Mouse (Mus musculus): Measurements from ENCODE around the gene Gm4778.
A peak's percentile ranks its signal among the peaks of the same experiment; 100 is the strongest.
"Not testable (repeated sequence)": the region's sequence is repeated elsewhere in the genome, so short reads cannot be mapped to it uniquely, and the experiment has no call there.

Gene Gm4778

GRCm38 (mm10) chr3:94263736-94264135 is at the start of gene Gm4778:
TSS of gene Gm4778 (plus strand) at chr3:94264036.
- not testable (repeated sequence) for DNase-seq

DNA sequence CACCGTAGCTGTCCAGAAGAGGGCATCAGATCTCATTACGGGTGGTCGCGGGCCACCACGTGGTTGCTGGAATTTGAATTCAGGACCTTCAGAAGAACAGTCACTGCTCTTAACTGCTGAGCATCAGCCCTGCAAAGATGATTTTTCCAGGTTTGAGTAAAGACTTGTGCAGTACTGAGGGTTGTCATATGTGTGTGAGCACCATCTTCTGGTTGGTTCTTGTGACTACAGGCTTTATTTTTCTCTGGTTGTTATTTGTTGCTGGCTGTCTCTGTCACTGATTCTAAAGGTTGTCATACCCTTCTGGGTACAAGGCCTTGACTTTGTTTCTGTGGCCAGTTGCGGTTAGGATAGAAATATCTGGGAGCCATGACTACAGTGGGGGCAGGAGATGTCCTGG is 3.2 kb upstream of the Gm4778 start:
- no peak for DNase-seq

- DNase-seq, result no peak
Observed at GRCm38 (mm10) chr3:94275991-94276390, 12.2 kb downstream of the Gm4778 start.

GRCm38 (mm10) chr3:94305457-94305856 is 41.6 kb downstream of the Gm4778 start:
- no peak for DNase-seq

- no peak for DNase-seq
Observed at GRCm38 (mm10) chr3:94306975-94307374, 43.1 kb downstream of the Gm4778 start.

GRCm38 (mm10) chr3:94309633-94310363 is 46.0 kb downstream of the Gm4778 start, which contains the start of gene Them4:
TSS of gene Them4 (plus strand) at chr3:94310089.
- DNase-seq, result peak; percentile 98

DNA sequence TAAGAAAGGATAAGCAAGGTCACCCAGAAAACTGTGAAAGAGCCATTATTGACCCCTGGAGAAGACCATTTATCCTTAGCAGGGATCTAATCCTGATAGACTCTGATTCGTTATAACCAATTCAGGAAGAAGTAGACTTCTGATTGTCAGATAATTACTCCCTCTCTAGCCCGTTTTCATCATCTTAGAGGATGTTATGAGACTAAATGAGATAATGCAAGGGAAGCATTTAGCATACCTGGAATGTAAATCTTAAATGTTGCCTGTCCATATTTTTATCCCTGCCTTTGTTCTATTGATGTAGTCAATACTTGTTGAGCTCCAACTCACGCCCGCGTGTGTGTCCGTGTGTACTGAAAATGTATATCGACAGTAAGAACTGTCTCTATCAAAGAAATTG is 46.7 kb downstream of the Gm4778 start:
- no peak for DNase-seq

DNA sequence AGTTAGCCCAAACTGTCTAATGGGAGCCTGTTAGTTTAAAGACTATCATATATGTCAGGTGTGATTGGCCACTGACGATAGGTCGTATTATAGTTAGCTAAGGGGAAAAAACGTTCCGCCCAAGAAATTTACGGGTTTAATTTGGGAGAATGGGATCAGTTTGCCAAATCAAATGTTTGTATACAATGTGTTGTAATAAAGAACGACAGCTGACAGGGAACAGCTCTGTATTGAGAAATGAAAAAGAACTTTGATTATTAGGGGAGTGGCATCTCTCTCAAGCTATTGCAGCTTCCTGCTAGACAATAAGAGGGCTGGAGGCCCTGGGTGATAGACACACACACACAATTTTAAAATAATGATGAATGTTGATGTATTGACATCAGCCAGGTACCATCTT is 47.1 kb downstream of the Gm4778 start:
- DNase-seq, result no peak

DNA sequence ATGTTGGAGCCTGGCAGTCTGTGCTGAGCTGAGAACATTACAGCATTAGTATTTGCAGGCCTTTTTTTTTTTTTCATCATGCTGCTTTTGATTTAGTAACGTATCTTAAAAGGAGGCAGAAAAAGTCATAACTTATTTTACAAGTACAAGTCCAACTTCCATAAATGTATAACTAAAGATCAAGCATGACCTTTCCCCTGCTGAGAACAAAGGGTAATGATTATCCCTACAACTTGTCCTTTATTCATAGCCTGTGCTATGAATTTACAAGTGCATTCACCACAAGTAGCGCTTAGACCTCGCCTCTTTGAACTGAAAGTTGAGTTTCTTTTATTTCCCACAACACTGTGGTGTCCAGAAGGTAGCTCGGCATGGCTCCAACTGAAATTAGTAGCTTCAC is 47.5 kb downstream of the Gm4778 start:
- DNase-seq, result no peak
